Mouse (Mus musculus) lung, embryonic 16.5 days (tissue): Measurements from ENCODE around the gene Zscan21. TPM values are rescaled to one million over a fixed set of nuclear protein-coding genes. Genes with fewer than 3 reads are reported as not detected.

Experiments
- ATAC-seq: fragments of 200-750 bp; cut with Nextera tagmentation; 2 replicates; pipeline ENCODE4 v1.8.0; 2017; ENCODE audit warnings: low read depth, mild to moderate bottlenecking, moderate library complexity
- H3K27ac ChIP-seq: fragments of 300-500 bp; sonication (generic); 2 replicates; pipeline ENCODE4 v1.5.1; 2014; ENCODE audit warnings: mild to moderate bottlenecking, control low read depth, low read length
- H3K27me3 ChIP-seq: fragments of 300-500 bp; sonication (generic); 2 replicates; pipeline ENCODE4 v1.6.1; 2014; ENCODE audit warnings: low read depth, low read length, mixed read lengths; ENCODE audit not compliant: control insufficient read depth, insufficient read depth
- H3K36me3 ChIP-seq: fragments of 300-500 bp; sonication (generic); 2 replicates; pipeline ENCODE4 v1.6.1; 2014; ENCODE audit warnings: low read length; ENCODE audit not compliant: control insufficient read depth, insufficient read depth
- H3K4me1 ChIP-seq: fragments of 300-500 bp; sonication (generic); replicated peaks from 2 replicates; pipeline ENCODE4 v1.6.1; 2014; ENCODE audit warnings: low read length, mixed read lengths; ENCODE audit not compliant: control insufficient read depth, insufficient read depth
- H3K4me2 ChIP-seq: fragments of 300-500 bp; sonication (generic); 2 replicates; pipeline ENCODE4 v1.6.1; 2014; ENCODE audit warnings: low read depth, low read length, control low read depth
- H3K4me3 ChIP-seq: fragments of 300-500 bp; sonication (generic); 2 replicates; pipeline ENCODE4 v1.5.1; 2014; ENCODE audit warnings: mild to moderate bottlenecking, low read length, control low read depth
- H3K9ac ChIP-seq: fragments of 300-500 bp; sonication (generic); 2 replicates; pipeline ENCODE4 v1.6.1; 2014; ENCODE audit warnings: low read length, control low read depth
- H3K9me3 ChIP-seq: fragments of 300-500 bp; sonication (generic); 2 replicates; pipeline ENCODE4 v1.6.1; 2016; ENCODE audit warnings: low read length; ENCODE audit not compliant: control insufficient read depth
- WGBS: fragments of 180-500 bp; shearing (Covaris S2); extraction: QIAGEN DNeasy Blood & Tissue Kit; methylation state at CpG from one replicate; pipeline ENCODE4 v1.1.7; 2014; 5-methylcytosine and 5-hydroxymethylcytosine counted together
- polyA plus RNA-seq: library from polyadenylated mRNA; unstranded; fragments of >200 nt; fragmentation: Nextera tagmentation; extraction: Ambion mirVana; gene quantifications from 2 replicates; pipeline ENCODE4 v1.2.1, GENCODE M21; 2015

Gene Zscan21
- polyA plus RNA-seq: 57.9 and 61.5 TPM in 2 replicates

GRCm38 (mm10) chr5:138116255-138117198, at the start of gene Zscan21:
TSS of gene Zscan21 (plus strand) at chr5:138116903.
- Histone ChIP-seq H3K9ac (peak within 1 kb of the TSS; percentile 84), H3K9me3 (no peaks in the 10 kb centered on the region), H3K4me2 (peak within 1 kb of the TSS; percentile 63), H3K27me3 (no peaks in the 10 kb centered on the region), H3K4me3 (peak within 1 kb of the TSS; percentile 79), H3K36me3 (peaks cover 5% of the 10 kb centered on the region; the same call in 1 of the 2 replicates), H3K4me1 (peaks cover 11% of the 10 kb centered on the region), H3K27ac (peak within 1 kb of the TSS; percentile 96)
- peak; percentile 99 for ATAC-seq
- 6% methylated on average over 38 of the region's 38 CpGs for WGBS

GRCm38 (mm10) chr5:138073803-138074202, 42.9 kb upstream of the Zscan21 start:
- H3K9me3 ChIP-seq: no peaks in the 10 kb centered on the region
- H3K27ac ChIP-seq: no peak overlapping the region
- H3K36me3 ChIP-seq: no peaks in the 10 kb centered on the region
- no peak overlapping the region for H3K9ac ChIP-seq
- no peak for ATAC-seq
- no peaks in the 10 kb centered on the region for H3K27me3 ChIP-seq
- H3K4me3 ChIP-seq: no peak overlapping the region
- H3K4me1 ChIP-seq: no peaks in the 10 kb centered on the region
- no peak overlapping the region for H3K4me2 ChIP-seq
- 86% methylated on average over 4 of the region's 4 CpGs for WGBS

DNA sequence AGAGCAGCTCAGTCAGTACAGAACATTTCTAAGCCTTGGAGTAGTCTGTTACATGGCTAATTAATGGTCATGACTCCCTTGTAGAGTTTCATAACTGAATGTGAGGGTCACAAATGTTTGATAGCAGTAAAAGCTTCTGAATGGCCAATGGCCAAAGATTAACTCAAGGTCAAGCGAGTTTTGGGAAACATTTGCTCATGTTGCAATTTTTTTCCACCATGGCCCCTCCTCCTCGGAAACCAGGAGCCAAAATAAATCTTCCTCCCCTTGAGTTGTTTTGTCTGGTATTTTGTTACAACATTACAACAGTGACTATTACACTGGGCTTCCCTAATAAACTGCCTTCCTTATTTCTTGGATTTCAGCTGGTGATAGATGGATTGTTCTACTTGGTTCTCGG, 41.0 kb upstream of the Zscan21 start:
- H3K4me2 ChIP-seq: no peak overlapping the region
- no peak overlapping the region for H3K9ac ChIP-seq
- WGBS: 69% methylated on average over 3 of the region's 3 CpGs
- H3K27me3 ChIP-seq: no peaks in the 10 kb centered on the region
- H3K4me3 ChIP-seq: no peak overlapping the region
- H3K27ac ChIP-seq: no peak overlapping the region
- no peaks in the 10 kb centered on the region for H3K9me3 ChIP-seq
- H3K4me1 ChIP-seq: no peaks in the 10 kb centered on the region
- H3K36me3 ChIP-seq: no peaks in the 10 kb centered on the region
- no peak for ATAC-seq

GRCm38 (mm10) chr5:138076148-138076547, 40.6 kb upstream of the Zscan21 start:
- no peak for ATAC-seq
- Histone ChIP-seq H3K4me3 (no peak overlapping the region), H3K36me3 (no peaks in the 10 kb centered on the region), H3K27me3 (no peaks in the 10 kb centered on the region), H3K9me3 (no peaks in the 10 kb centered on the region), H3K27ac (no peak overlapping the region), H3K9ac (no peak overlapping the region), H3K4me1 (no peaks in the 10 kb centered on the region), H3K4me2 (no peak overlapping the region)
- WGBS: 50% methylated on average over 2 of the region's 2 CpGs

- H3K27ac ChIP-seq: no peak overlapping the region
- 82% methylated on average over 5 of the region's 5 CpGs for WGBS
Observed at GRCm38 (mm10) chr5:138080456-138080855, 36.2 kb upstream of the Zscan21 start.

GRCm38 (mm10) chr5:138081446-138081845, 35.3 kb upstream of the Zscan21 start:
- Histone ChIP-seq H3K4me3 (no peak overlapping the region), H3K27ac (no peak overlapping the region), H3K4me2 (no peak overlapping the region), H3K36me3 (no peaks in the 10 kb centered on the region), H3K9ac (no peak overlapping the region), H3K27me3 (no peaks in the 10 kb centered on the region), H3K9me3 (no peaks in the 10 kb centered on the region), H3K4me1 (peaks cover 4% of the 10 kb centered on the region)
- WGBS: 79% methylated on average over 9 of the region's 9 CpGs
- no peak for ATAC-seq

More at GRCm38 (mm10) chr5:138080456-138080855, 36.2 kb upstream of the Zscan21 start:
- H3K9me3 ChIP-seq: no peaks in the 10 kb centered on the region
- H3K36me3 ChIP-seq: no peaks in the 10 kb centered on the region
- no peaks in the 10 kb centered on the region for H3K27me3 ChIP-seq
- no peak overlapping the region for H3K4me3 ChIP-seq
- no peaks in the 10 kb centered on the region for H3K4me1 ChIP-seq
- ATAC-seq: no peak
- H3K4me2 ChIP-seq: no peak overlapping the region
- no peak overlapping the region for H3K9ac ChIP-seq

- 53% methylated on average over 2 of the region's 2 CpGs for WGBS
- ATAC-seq: no peak
- no peak overlapping the region for H3K4me2 ChIP-seq
Observed at GRCm38 (mm10) chr5:138083318-138083900, 33.3 kb upstream of the Zscan21 start.

GRCm38 (mm10) chr5:138083936-138084335, 32.8 kb upstream of the Zscan21 start:
- H3K4me1 ChIP-seq: peaks cover 5% of the 10 kb centered on the region
- ATAC-seq: no peak
- peaks cover 5% of the 10 kb centered on the region; the same call in 1 of the 2 replicates for H3K36me3 ChIP-seq
- H3K27me3 ChIP-seq: no peaks in the 10 kb centered on the region
- no peaks in the 10 kb centered on the region for H3K9me3 ChIP-seq
- WGBS: 94% methylated on average over 2 of the region's 2 CpGs
- no peak overlapping the region for H3K4me3 ChIP-seq
- H3K4me2 ChIP-seq: no peak overlapping the region
- H3K27ac ChIP-seq: no peak overlapping the region
- H3K9ac ChIP-seq: no peak overlapping the region

More at GRCm38 (mm10) chr5:138083318-138083900, 33.3 kb upstream of the Zscan21 start:
- Histone ChIP-seq H3K9me3 (no peaks in the 10 kb centered on the region), H3K4me3 (no peak overlapping the region), H3K27me3 (no peaks in the 10 kb centered on the region), H3K4me1 (peaks cover 5% of the 10 kb centered on the region), H3K27ac (no peak overlapping the region), H3K9ac (no peak overlapping the region), H3K36me3 (0 out of 2 replicates have a peak, but pooled peaks cover 5% of the 10 kb centered on the region)

GRCm38 (mm10) chr5:138084507-138084906, 32.2 kb upstream of the Zscan21 start:
- peaks cover 5% of the 10 kb centered on the region for H3K4me1 ChIP-seq
- no peaks in the 10 kb centered on the region for H3K27me3 ChIP-seq
- peak overlapping the region; percentile 99 for H3K4me3 ChIP-seq
- peak overlapping the region; percentile 88 for H3K4me2 ChIP-seq
- H3K9ac ChIP-seq: peak overlapping the region; percentile 100
- peaks cover 5% of the 10 kb centered on the region; the same call in 1 of the 2 replicates for H3K36me3 ChIP-seq
- no peaks in the 10 kb centered on the region for H3K9me3 ChIP-seq
- H3K27ac ChIP-seq: no peak overlapping the region
- no peak for ATAC-seq
- 40% methylated on average over 2 of the region's 2 CpGs for WGBS
